Mouse (Mus musculus) c-Kit-positive CD71-negative TER-119-negative erythroid progenitor cells, embryonic 14.5 days (primary cell): Measurements from ENCODE around the gene Tent2.

ENCODE experiments used
- DNase-seq: peaks from one replicate; pipeline ENCODE4 v3.0.0-alpha.2; 2013; ENCODE audit warnings: low read depth

Tent2 gene

DNA sequence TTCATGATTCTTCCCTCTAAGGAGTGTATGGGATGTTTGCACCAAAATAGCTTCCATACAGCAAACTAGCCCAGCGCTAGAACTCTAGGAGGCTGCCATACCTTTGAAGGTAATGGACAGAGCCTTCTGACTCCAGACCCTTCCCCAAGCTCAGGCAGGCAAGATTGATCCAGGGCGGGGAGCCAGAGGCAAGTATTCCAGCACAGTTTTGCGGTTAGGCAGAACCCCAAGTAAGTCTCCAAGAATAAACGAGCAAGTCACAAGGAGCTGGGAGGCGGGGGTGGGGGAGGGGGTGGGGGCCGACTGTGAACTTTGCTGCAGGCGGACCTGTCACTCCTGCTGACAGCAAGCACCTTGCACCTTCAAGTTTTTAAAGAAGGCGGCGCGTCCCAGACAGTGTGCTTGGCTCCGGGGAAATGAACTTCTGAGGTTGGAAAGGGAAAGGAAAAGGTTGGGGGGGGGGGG lies 48.3 kb downstream of the Tent2 start:
- no peak for DNase-seq

DNA sequence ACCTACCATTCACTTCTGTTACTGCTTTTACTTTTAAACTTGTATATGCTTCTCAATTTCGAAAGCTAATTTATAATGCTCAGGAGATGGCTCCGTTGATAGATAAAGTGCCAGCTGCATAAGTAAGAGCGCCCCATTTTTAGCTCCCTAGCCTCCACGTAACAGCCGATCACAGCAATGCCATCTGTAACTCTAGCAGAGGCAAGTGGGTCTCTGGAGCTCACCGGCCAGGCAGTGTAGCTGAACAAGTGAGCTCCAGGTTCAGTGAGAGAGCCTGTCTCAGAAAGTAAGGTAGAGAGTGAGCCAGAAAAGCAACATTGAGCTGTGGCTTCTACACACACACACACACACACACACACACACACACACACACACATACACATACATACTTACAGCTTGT lies 51.0 kb downstream of the Tent2 start:
- DNase-seq = no peak

DNA sequence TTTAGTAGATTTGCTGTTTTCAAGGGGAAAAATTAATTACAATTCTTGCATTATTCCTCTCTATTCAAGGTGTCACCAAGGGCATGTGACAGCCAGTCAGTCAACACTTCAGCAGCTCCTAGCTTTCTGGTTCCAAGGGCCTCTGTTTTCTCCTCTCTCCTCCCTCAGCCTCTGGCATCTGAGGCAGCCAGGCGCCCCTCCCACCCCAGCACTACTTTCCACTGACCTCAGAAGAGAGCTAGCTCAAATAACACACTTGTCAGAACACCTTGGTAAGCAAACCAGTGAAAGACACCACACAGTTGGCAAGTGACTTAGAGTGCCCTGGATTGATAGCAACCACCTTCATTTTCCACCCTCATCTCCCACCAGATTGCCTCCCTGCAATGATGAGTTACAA lies 54.1 kb downstream of the Tent2 start:
- no peak for DNase-seq

DNA sequence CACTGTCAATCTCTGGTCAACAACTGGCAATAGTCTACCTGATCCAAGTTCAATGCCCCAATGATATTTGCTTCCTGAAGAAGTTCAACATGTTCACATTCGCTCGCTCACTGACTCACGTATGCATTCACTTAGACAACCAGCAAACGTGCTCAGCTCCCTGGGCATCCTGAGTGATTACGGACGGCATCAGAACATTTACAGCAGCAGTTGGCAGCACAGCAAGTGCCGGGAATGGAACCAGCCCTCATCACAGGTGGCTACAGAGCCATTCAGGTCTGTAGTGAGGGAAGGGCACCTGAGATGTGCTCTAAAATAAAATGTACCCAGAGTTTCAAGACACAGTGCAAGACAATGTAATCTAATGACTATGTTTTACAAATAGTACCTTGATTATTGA lies 55.1 kb downstream of the Tent2 start:
- no peak for DNase-seq

DNA sequence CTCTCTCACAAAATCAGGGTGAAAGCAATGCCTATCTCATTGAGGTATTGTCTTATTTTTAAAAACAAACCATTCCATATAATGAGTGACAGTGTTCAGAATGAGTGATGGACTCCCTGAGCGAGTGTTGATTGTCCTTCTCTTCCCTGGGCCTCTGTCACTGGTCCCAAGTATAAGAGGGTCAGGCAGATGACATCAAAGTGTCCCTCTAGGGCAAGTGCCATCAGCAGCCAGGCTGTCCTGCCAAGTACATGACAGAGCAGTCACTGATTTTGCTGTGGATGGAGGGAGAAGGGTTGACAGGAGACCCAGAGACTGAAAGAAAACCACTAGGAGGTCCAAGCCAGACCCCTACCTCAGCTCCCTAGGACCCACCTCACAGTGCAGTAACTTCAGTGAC lies 55.9 kb downstream of the Tent2 start:
- no peak for DNase-seq

DNA sequence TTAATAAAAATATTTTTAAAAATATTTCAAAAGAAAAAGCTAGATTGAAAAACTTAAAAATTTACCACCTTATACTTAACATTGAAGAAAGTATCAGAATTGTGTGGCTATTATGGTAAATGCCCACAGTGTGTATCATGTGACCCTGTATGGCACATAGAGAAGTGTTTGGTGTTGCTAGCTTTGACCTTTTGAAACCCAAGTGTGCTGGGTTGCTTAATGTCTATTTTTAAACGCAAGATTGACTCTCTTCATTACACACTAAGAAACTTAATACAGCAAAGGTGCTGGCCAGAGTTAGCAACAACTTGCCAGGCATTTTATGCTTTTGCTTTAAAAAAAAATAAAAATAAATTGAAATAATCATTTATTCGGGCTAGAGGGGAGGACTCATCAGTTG lies 56.7 kb downstream of the Tent2 start:
- DNase-seq = no peak

DNA sequence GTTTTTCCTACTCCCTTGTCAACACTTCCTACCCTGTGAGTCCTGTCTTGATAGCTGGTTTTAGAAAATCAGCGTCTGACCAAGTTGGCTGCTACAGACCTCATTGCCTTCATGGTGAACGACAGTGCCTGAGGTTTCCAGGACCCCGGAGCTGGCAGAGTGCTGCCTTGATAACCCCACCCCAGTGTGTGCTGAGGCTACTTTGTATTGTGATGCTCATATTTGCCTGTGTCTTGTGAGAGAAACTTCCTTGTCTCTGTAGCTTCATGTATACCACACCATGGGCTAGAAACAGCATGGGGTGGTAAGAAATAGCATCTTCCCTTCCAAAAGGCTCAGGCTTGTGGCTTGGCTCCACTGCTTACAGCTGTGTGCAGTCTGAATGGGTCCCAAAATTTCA lies 61.5 kb downstream of the Tent2 start:
- DNase-seq = no peak

DNA sequence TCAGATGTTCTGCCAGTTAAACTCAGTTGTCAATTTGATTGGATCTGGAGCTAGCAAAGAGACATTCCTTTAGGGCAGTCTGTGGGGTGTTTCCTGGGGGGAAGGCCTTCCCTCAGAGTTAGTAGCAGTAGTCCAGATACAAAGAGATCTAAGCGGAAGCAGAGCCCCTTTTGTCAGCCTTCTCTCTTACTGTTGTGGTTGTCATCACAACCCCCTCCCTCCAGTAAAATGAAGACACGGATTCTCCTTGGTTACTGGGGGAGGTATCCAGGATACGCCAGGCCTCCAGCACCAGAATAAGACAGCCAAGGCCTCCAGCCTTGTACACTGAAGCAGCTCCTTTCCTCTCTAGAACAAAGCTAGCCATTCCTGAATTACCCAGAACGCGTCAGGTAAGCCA lies 63.2 kb downstream of the Tent2 start:
- DNase-seq = no peak

DNA sequence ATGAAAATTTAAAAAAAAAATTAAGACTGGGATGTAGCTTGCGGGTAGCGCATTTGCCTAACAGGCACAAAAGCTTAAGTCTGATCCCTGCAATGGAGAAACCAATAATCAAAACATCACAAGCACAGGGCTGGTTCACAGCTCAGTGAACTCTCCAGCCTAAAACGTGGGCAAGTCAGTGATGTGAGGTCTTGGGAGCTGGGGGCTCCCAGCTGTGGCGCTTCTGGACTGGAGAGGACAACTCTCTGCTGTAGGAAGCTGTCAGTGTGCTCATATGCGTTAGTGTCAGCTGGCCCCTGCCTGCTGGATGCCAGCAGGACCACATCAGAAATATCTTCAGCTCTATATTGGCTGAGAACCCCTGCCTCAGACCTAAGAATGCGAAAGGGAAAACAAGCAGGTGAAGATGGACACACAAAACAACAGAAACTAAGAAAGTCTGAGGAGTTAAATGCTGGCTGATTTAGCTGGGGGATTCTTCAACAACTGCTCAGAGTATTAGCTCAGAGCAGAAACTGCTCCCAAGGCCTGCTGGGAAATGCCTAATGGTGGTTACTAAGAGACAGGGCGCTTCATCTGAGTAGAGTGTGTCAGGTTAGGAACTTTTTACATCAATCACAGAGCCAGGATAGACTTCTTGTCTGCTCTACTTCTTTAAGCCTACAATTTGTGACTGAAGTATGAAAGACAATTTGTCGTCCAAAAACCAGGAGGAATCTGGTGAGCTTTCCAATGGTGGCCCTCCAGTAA lies 63.9 kb downstream of the Tent2 start:
- no peak for DNase-seq

DNA sequence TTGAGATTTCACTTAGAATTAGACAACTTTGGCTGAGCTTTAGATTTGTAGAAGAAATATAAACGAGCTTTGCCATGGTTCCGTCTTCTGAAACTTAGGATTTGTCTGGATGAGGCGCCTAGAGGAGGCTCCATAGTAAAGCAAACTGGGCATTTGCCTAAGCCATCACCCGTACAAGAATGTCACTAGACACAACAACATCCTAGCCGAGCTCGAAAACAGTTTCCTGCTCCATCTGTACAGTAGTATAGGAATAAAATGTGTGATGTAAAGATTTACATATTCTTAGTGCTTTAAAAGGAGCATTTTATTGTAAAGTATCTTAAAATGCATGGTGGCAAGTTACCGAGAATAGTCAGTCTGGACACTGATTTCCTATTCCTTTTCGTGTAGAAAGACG lies 69.9 kb downstream of the Tent2 start:
- no peak for DNase-seq

DNA sequence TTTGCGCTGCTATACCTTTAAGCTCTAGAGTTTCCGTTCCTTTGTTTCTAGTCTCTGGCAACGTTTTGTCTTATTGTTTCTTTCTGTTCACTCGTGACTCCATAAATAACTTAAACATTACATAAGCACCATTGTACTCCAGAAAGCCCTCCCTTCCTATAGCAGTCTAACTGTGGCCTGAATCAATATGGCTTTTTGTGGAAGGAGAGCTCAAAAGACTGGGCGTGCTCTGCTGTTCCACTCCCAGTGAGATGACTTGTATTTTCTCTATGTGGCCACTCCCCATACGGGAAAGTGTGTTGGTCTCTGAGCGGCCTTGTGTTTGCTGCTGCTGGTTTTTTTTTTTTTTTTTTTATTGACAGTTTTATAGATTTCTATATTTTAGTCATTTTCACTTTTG lies 74.9 kb downstream of the Tent2 start:
- no peak for DNase-seq

DNA sequence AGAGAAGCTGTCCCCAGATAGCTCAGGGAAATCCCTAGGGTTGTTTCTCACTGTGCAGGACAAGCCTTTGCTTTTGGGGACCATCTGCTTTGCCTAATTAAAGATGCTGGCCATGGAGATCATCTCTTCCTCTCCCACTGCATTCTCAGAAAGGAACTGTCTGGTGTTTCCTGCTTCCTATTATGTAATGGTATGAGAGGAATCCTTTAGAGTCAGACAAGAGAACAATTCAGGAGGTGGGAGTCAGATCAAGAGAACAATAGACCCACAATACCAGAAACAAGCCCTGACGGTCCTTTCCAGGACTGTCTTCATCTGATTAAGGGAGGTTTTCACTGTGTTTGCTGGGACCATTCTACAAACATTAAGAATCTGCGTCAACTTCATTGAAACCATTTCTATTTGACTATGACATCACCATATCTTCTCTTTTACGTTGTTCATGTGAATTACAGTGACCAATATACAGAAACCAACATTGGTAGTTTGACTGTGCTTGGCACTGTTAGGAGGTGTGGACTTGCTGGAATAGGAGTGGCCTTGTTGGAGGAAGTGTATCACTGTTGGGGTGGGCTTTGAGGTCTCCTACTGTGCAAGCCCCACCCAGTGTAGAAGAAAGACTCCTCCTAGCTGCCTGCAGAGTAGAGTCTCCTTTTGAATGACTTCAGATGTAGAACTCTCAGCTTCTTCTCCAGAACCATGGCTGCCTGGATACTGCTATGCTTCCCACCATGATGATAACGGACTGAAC lies 89.7 kb downstream of the Tent2 start:
- DNase-seq = no peak

DNA sequence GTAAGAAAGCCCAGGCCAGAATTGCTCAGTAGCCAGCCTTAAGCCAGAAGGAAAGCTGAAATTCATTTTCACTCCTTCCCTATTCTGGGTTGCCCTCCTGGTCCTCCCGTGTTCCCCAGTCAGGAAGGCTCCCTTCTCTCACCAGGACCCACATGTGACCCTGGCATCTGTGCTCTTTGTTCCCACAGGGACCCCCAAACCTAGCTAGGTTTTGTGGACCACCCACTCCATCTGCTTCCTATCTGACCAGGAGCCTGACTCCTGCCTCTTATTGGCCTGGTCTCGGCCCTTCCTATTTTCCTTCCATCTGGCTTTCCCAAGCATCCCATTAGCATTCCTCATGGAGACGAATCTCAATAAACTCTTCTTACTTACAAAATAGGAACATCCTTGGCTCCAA lies 93.6 kb downstream of the Tent2 start:
- DNase-seq = no peak

DNA sequence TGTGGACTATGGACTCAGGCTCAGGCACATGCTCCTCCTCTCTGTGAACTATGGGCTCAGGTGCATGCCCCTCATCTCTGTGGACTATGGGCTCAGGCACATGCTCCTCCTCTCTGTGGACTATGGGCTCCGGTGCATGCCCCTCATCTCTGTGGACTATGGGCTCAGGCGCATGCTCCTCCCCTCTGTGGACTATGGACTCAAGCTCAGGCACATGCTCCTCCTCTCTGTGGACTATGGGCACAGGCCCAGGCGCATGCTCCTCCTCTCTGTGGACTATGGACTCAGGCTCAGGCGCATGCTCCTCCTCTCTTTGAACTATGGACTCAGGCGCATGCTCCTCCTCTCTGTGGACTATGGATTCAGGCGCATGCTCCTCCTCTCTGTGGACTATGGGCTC lies 95.5 kb downstream of the Tent2 start:
- no peak for DNase-seq
